13 mouse cellular contexts compared by ENCODE assay signal in the genomic region with DNA sequence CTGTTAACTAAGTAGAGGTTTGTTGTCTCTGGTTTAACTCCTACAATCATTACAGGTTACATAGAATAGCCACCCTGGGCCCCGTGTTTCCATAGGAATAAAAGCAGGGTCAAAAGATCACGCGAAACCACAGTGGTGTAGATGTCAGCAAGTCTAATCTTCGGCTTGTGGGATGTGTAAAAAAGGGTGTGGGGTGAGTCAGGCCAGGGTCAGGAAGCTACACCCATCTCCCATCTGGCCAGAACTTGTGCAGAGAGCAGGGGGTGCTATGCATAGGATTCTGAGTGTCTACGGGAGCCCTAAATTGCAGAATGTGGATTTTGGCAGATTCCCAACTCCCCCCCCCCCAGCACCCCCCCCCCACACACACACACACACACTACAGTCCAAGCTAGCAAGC. TPM values are rescaled to one million over a fixed set of nuclear protein-coding genes. Genes with fewer than 3 reads are reported as not detected.
A peak's percentile ranks its signal among the peaks of the same experiment; 100 is the strongest.
DNase-seq lines count a peak whose midpoint lies in the region; ATAC-seq and TF ChIP-seq lines count a peak whose summit lies in the region.
"Had no signal": no experiment of that assay in that cellular context is flagged by ENCODE, and none has a peak within 500 bp of the region (broad histone marks: within the 10 kb centered on the region; RNA-seq: fewer than 3 reads in every experiment).

No protein-coding gene starts in this region.

- no peaks in the 10 kb centered on the region for H3K4me1 ChIP-seq in kidney, adult 2 months (ENCODE audit: control insufficient read depth, insufficient read depth, low read length)
- H3K4me1 ChIP-seq in lung, postnatal 0 days (ENCODE audit: insufficient read depth, low read depth, low read length) = no peaks in the 10 kb centered on the region
- H3K4me1 ChIP-seq in heart, embryonic 13.5 days = peaks cover 25% of the 10 kb centered on the region

- TF ChIP-seq CTCF in kidney, adult 2 months (conservative IDR thresholded peaks at IDR 0.05; ENCODE audit: insufficient read depth, insufficient read length, low read depth, low read length) = no peak
- TF ChIP-seq CTCF in lung, postnatal 0 days (IDR thresholded peaks at IDR 0.05) = no peak

- H3K4me2 ChIP-seq in lung, postnatal 0 days (replicated peaks; ENCODE audit: low read depth, low read length) = peak overlapping the region; percentile 42
- H3K4me2 ChIP-seq in heart, embryonic 13.5 days = peak overlapping the region; percentile 55; the same call in 1 of the 2 replicates
- H3K4me2 ChIP-seq: hindbrain, embryonic 12.5 days had no signal

- no peak overlapping the region for H3K9ac ChIP-seq in lung, postnatal 0 days (replicated peaks; ENCODE audit: low read depth)
- no peak overlapping the region for H3K9ac ChIP-seq in heart, embryonic 13.5 days
- H3K9ac ChIP-seq: hindbrain, embryonic 12.5 days had no signal

- DNase-seq in kidney, adult 2 months = peak; percentile 30
- DNase-seq in kidney, postnatal 25 days = no peak
- DNase-seq in lung, postnatal 0 days (ENCODE audit: low spot score) = peak; percentile 54
- no peak for DNase-seq in lung, postnatal 36 days
- DNase-seq in skeletal muscle tissue, adult 2 months (ENCODE audit: low read depth, low spot score) = peak; percentile 21
- DNase-seq in urinary bladder, postnatal 25 days (ENCODE audit: low spot score) = no peak
- DNase-seq: cerebellum, adult 8-10 months; right cerebral cortex, postnatal 25 days; thymus, postnatal 25 days had no signal

- H3K27me3 ChIP-seq in kidney, adult 2 months (replicated peaks; ENCODE audit: control insufficient read depth, insufficient read depth, low read length) = no peaks in the 10 kb centered on the region
- H3K27me3 ChIP-seq in lung, postnatal 0 days (replicated peaks; ENCODE audit: insufficient read depth, low read length) = no peaks in the 10 kb centered on the region
- H3K27me3 ChIP-seq in heart, embryonic 13.5 days (replicated peaks) = no peaks in the 10 kb centered on the region
- H3K27me3 ChIP-seq: hindbrain, embryonic 12.5 days had no signal

- H3K4me3 ChIP-seq in kidney, adult 2 months (ENCODE audit: insufficient read depth, low read depth, low read length) = 0 out of 2 replicates have a peak overlapping the region, but pooled peaks have one; percentile 21
- peak overlapping the region; percentile 20 for H3K4me3 ChIP-seq in lung, postnatal 0 days (ENCODE audit: low read depth, low read length)
- H3K4me3 ChIP-seq in heart, embryonic 13.5 days = peak overlapping the region; percentile 45; the same call in 1 of the 2 replicates
- H3K4me3 ChIP-seq: forebrain, embryonic 10.5 days; hindbrain, embryonic 12.5 days had no signal

- 50% methylated on average over 5 of the region's 5 CpGs for WGBS in kidney, adult 2 months
- 37% methylated on average over 5 of the region's 5 CpGs for WGBS in lung, postnatal 0 days
- WGBS in heart, embryonic 13.5 days = 40% methylated on average over 5 of the region's 5 CpGs

- no peak for TF ChIP-seq POLR2A in kidney, adult 2 months (IDR thresholded peaks at IDR 0.05; ENCODE audit: low read depth, low read length)

- no peak overlapping the region for H3K27ac ChIP-seq in kidney, adult 2 months (ENCODE audit: insufficient read depth, low read depth, low read length)
- H3K27ac ChIP-seq in lung, postnatal 0 days (ENCODE audit: low read length) = 0 out of 2 replicates have a peak overlapping the region, but pooled peaks have one; percentile 43
- H3K27ac ChIP-seq in heart, embryonic 13.5 days (replicated peaks) = no peak overlapping the region
- H3K27ac ChIP-seq: forebrain, embryonic 10.5 days; hindbrain, embryonic 12.5 days had no signal

- TF ChIP-seq EP300 in lung, postnatal 0 days (IDR thresholded peaks at IDR 0.05) = no peak

- H3K9me3 ChIP-seq in lung, postnatal 0 days (ENCODE audit: low read length) = no peaks in the 10 kb centered on the region
- no peaks in the 10 kb centered on the region for H3K9me3 ChIP-seq in heart, embryonic 13.5 days
- H3K9me3 ChIP-seq: forebrain, embryonic 10.5 days; hindbrain, embryonic 12.5 days had no signal

- peak; percentile 51; the same call in 1 of the 2 replicates for ATAC-seq in lung, postnatal 0 days
- ATAC-seq in heart, embryonic 13.5 days (ENCODE audit: extremely low read depth, insufficient number of reproducible peaks, low FRiP score, low TSS enrichment) = 0 out of 2 replicates have a peak, but pooled peaks have one; percentile 8
- ATAC-seq: CD4-positive, CD25-positive, alpha-beta regulatory T cell, adult 4 months had no signal

- no peaks in the 10 kb centered on the region for H3K36me3 ChIP-seq in kidney, adult 2 months (ENCODE audit: control insufficient read depth, insufficient read depth, low read length)
- H3K36me3 ChIP-seq in lung, postnatal 0 days (ENCODE audit: insufficient read depth, low read length) = no peaks in the 10 kb centered on the region
- H3K36me3 ChIP-seq in heart, embryonic 13.5 days = no peaks in the 10 kb centered on the region
- H3K36me3 ChIP-seq: forebrain, embryonic 10.5 days; hindbrain, embryonic 12.5 days had no signal

RNA-seq across cellular contexts. Expression of gene Rasgrp3, which starts 2.5 kb away (rescaled TPM):
- 4.8 and 9.2 TPM in 2 replicates for polyA plus RNA-seq in kidney, adult 2 months (2012; rRNA removed)
- 32.1 and 36.3 TPM in 2 replicates for polyA plus RNA-seq in lung, postnatal 0 days (2015; fragmentation: Nextera tagmentation; extraction: Ambion mirVana)
- 15.6 and 15.7 TPM in 2 replicates for polyA plus RNA-seq in heart, embryonic 13.5 days (2015; fragmentation: Nextera tagmentation; extraction: Ambion mirVana)

Comparison
In these comparisons a context has a peak if more than half of its experiments do, and no peak if none do; other contexts are left out.
1. DNase-seq: peak in kidney, adult 2 months (single experiment), lung, postnatal 0 days (single experiment) and skeletal muscle tissue, adult 2 months (single experiment); none in kidney, postnatal 25 days (0 of 2), lung, postnatal 36 days (single experiment) and urinary bladder, postnatal 25 days (single experiment).
2. Peak in every context shown above with its lines, with median percentiles within 50 percentile points of each other: H3K4me3 ChIP-seq.